Mouse (Mus musculus) forebrain, embryonic 13.5 days (tissue): Measurements from ENCODE around the gene Med1. TPM values are rescaled to one million over a fixed set of nuclear protein-coding genes. Genes with fewer than 3 reads are reported as not detected.

Experiments
- ATAC-seq: fragments of 200-750 bp; cut with Nextera tagmentation; 2 replicates; pipeline ENCODE4 v1.8.0; 2017
- H3K27ac ChIP-seq: fragments of 300-500 bp; sonication (generic); 2 replicates; pipeline ENCODE4 v1.5.1; 2015; ENCODE audit warnings: inconsistent platforms, mild to moderate bottlenecking, moderate library complexity
- H3K27me3 ChIP-seq: fragments of 300-500 bp; sonication (generic); 2 replicates; pipeline ENCODE4 v1.6.1; 2015; ENCODE audit warnings: mild to moderate bottlenecking, inconsistent platforms
- H3K36me3 ChIP-seq: fragments of 300-500 bp; sonication (generic); 2 replicates; pipeline ENCODE4 v1.6.1; 2015; ENCODE audit warnings: mild to moderate bottlenecking, inconsistent platforms; ENCODE audit not compliant: poor library complexity, severe bottlenecking
- H3K4me1 ChIP-seq: fragments of 300-500 bp; sonication (generic); 2 replicates; pipeline ENCODE4 v1.6.1; 2015; ENCODE audit warnings: inconsistent platforms
- H3K4me2 ChIP-seq: fragments of 300-500 bp; sonication (generic); 2 replicates; pipeline ENCODE4 v1.6.1; 2015; ENCODE audit warnings: inconsistent platforms, mild to moderate bottlenecking, moderate library complexity
- H3K4me3 ChIP-seq: fragments of 300-500 bp; sonication (generic); 2 replicates; pipeline ENCODE4 v1.5.1; 2015; ENCODE audit warnings: mild to moderate bottlenecking, inconsistent platforms
- H3K9ac ChIP-seq: fragments of 300-500 bp; sonication (generic); 2 replicates; pipeline ENCODE4 v1.6.1; 2015; ENCODE audit warnings: mild to moderate bottlenecking, inconsistent platforms
- H3K9me3 ChIP-seq: fragments of 300-500 bp; sonication (generic); replicated peaks from 2 replicates; pipeline ENCODE4 v1.6.1; 2016; ENCODE audit warnings: inconsistent platforms
- WGBS: fragments of 180-500 bp; shearing (Covaris S2); methylation state at CpG from one replicate; pipeline ENCODE4 v1.1.7; 2015; 5-methylcytosine and 5-hydroxymethylcytosine counted together
- microRNA-seq: library from miRNA; unstranded; fragments of <30 nt; microRNA quantifications from one replicate; pipeline ENCODE4, GENCODE M21; 2016
- polyA plus RNA-seq: library from polyadenylated mRNA; unstranded; fragments of >200 nt; fragmentation: Nextera tagmentation; extraction: Ambion mirVana; gene quantifications from 2 replicates; pipeline ENCODE4 v1.2.1, GENCODE M21; 2015

Gene Med1
- polyA plus RNA-seq, 1 experiment from 2014 or later, result 77.5 TPM

GRCm38 (mm10) chr11:98142545-98142944 is 50.5 kb downstream of the Med1 start:
- 0 out of 2 replicates have a peak, but pooled peaks cover 5% of the 10 kb centered on the region for H3K36me3 ChIP-seq
- 87% methylated on average over 2 of the region's 2 CpGs for WGBS
- H3K9ac ChIP-seq, result no peak overlapping the region
- H3K27me3 ChIP-seq, result no peaks in the 10 kb centered on the region
- no peak overlapping the region for H3K4me3 ChIP-seq
- no peak for ATAC-seq
- H3K9me3 ChIP-seq, result no peaks in the 10 kb centered on the region
- no peak overlapping the region for H3K27ac ChIP-seq
- H3K4me1 ChIP-seq, result peaks cover 17% of the 10 kb centered on the region
- H3K4me2 ChIP-seq, result no peak overlapping the region

GRCm38 (mm10) chr11:98138894-98139293 is 54.2 kb downstream of the Med1 start:
- no peak for ATAC-seq
- WGBS, result 87% methylated on average over 7 of the region's 7 CpGs
- no peak overlapping the region for H3K4me3 ChIP-seq

GRCm38 (mm10) chr11:98137836-98138235 is 55.3 kb downstream of the Med1 start:
- 0 out of 2 replicates have a peak, but pooled peaks cover 5% of the 10 kb centered on the region for H3K36me3 ChIP-seq
- H3K9me3 ChIP-seq, result no peaks in the 10 kb centered on the region
- H3K4me1 ChIP-seq, result no peaks in the 10 kb centered on the region; the same call in 1 of the 2 replicates
- no peaks in the 10 kb centered on the region for H3K27me3 ChIP-seq
- no peak overlapping the region for H3K4me2 ChIP-seq
- WGBS, result 91% methylated on average over 11 of the region's 11 CpGs
- no peak overlapping the region for H3K9ac ChIP-seq
- no peak overlapping the region for H3K4me3 ChIP-seq
- H3K27ac ChIP-seq, result no peak overlapping the region
- ATAC-seq, result no peak

More at GRCm38 (mm10) chr11:98138894-98139293, 54.2 kb downstream of the Med1 start:
- Histone ChIP-seq H3K27me3 (no peaks in the 10 kb centered on the region), H3K9ac (no peak overlapping the region), H3K9me3 (no peaks in the 10 kb centered on the region), H3K4me2 (no peak overlapping the region), H3K27ac (no peak overlapping the region), H3K4me1 (no peaks in the 10 kb centered on the region; the same call in 1 of the 2 replicates), H3K36me3 (0 out of 2 replicates have a peak, but pooled peaks cover 5% of the 10 kb centered on the region)

GRCm38 (mm10) chr11:98134951-98135350 is 58.1 kb downstream of the Med1 start:
- H3K4me3 ChIP-seq, result no peak overlapping the region
- no peaks in the 10 kb centered on the region for H3K27me3 ChIP-seq
- 65% methylated on average over 4 of the region's 4 CpGs for WGBS
- H3K9me3 ChIP-seq, result no peaks in the 10 kb centered on the region
- H3K36me3 ChIP-seq, result no peaks in the 10 kb centered on the region
- H3K9ac ChIP-seq, result no peak overlapping the region
- H3K27ac ChIP-seq, result no peak overlapping the region; the same call in 1 of the 2 replicates
- no peak overlapping the region for H3K4me2 ChIP-seq
- H3K4me1 ChIP-seq, result no peaks in the 10 kb centered on the region; the same call in 1 of the 2 replicates
- ATAC-seq, result no peak

GRCm38 (mm10) chr11:98123424-98123823 is 69.7 kb downstream of the Med1 start:
- Histone ChIP-seq H3K9me3 (no peaks in the 10 kb centered on the region), H3K27me3 (no peaks in the 10 kb centered on the region), H3K9ac (no peak overlapping the region), H3K4me3 (no peak overlapping the region), H3K27ac (no peak overlapping the region), H3K4me1 (no peaks in the 10 kb centered on the region), H3K36me3 (peaks cover 47% of the 10 kb centered on the region), H3K4me2 (no peak overlapping the region)
- ATAC-seq, result no peak
- 92% methylated on average over 5 of the region's 5 CpGs for WGBS

- H3K4me1 ChIP-seq, result no peaks in the 10 kb centered on the region
- no peak for ATAC-seq
- H3K9ac ChIP-seq, result no peak overlapping the region
- no peak overlapping the region for H3K27ac ChIP-seq
- H3K27me3 ChIP-seq, result no peaks in the 10 kb centered on the region
- 95% methylated on average over 1 of the region's 1 CpGs for WGBS
- no peak overlapping the region for H3K4me3 ChIP-seq
- peaks cover 62% of the 10 kb centered on the region for H3K36me3 ChIP-seq
- H3K9me3 ChIP-seq, result no peaks in the 10 kb centered on the region
- no peak overlapping the region for H3K4me2 ChIP-seq
Observed at GRCm38 (mm10) chr11:98114363-98114762, 78.7 kb downstream of the Med1 start.

GRCm38 (mm10) chr11:98113504-98113903 is 79.6 kb downstream of the Med1 start:
- H3K4me1 ChIP-seq, result no peaks in the 10 kb centered on the region
- no peaks in the 10 kb centered on the region for H3K9me3 ChIP-seq
- H3K27me3 ChIP-seq, result no peaks in the 10 kb centered on the region
- H3K4me2 ChIP-seq, result no peak overlapping the region
- no peak overlapping the region for H3K9ac ChIP-seq
- H3K36me3 ChIP-seq, result peaks cover 64% of the 10 kb centered on the region
- no peak for ATAC-seq
- no peak overlapping the region for H3K4me3 ChIP-seq
- H3K27ac ChIP-seq, result no peak overlapping the region
- 68% methylated on average over 4 of the region's 4 CpGs for WGBS

- no peak overlapping the region for H3K9ac ChIP-seq
- no peak for ATAC-seq
- H3K36me3 ChIP-seq, result peaks cover 76% of the 10 kb centered on the region
- WGBS, result 90% methylated on average over 5 of the region's 5 CpGs
- H3K4me3 ChIP-seq, result no peak overlapping the region
- H3K9me3 ChIP-seq, result no peaks in the 10 kb centered on the region
- H3K27me3 ChIP-seq, result no peaks in the 10 kb centered on the region
- H3K4me1 ChIP-seq, result no peaks in the 10 kb centered on the region
- H3K4me2 ChIP-seq, result no peak overlapping the region
- no peak overlapping the region for H3K27ac ChIP-seq
Observed at GRCm38 (mm10) chr11:98109706-98110105, 83.4 kb downstream of the Med1 start.

Small RNA genes within 50 kb of the gene (microRNA-seq; reads per million reads assigned to microRNA genes)
- gene Gm27399, result not detected

Other genes starting within 250 kb of the Med1 start
- 0.14 and 0.34 TPM in 2 replicates for gene Plxdc1, start 206.8 kb downstream of the Med1 start, polyA plus RNA-seq
- gene Arl5c, start 197.1 kb downstream of the Med1 start, polyA plus RNA-seq, result 8.4 and 11.0 TPM in 2 replicates
- 25.9 and 29.9 TPM in 2 replicates for gene Cacnb1, start 170.3 kb downstream of the Med1 start, polyA plus RNA-seq
- 801 and 821 TPM in 2 replicates for gene Rpl19, start 166.6 kb downstream of the Med1 start, polyA plus RNA-seq
- gene Stac2, start 139.8 kb downstream of the Med1 start, polyA plus RNA-seq, result 1.2 and 1.6 TPM in 2 replicates
- gene Fbxl20, start 42.9 kb downstream of the Med1 start, polyA plus RNA-seq, result 31.8 and 32.9 TPM in 2 replicates
- 17.7 and 19.0 TPM in 2 replicates for gene Cdk12, start 9.8 kb upstream of the Med1 start, polyA plus RNA-seq
- 45.4 and 72.1 TPM in 2 replicates for gene Neurod2, start 136.4 kb upstream of the Med1 start, polyA plus RNA-seq
- 14.6 and 20.0 TPM in 2 replicates for gene Ppp1r1b, start 155.1 kb upstream of the Med1 start, polyA plus RNA-seq
- gene Stard3, start 165.1 kb upstream of the Med1 start, polyA plus RNA-seq, result 44.0 and 45.5 TPM in 2 replicates
- 0.18 and 0.19 TPM in 2 replicates for gene Tcap, start 190.5 kb upstream of the Med1 start, polyA plus RNA-seq
- 0.35 TPM in 1 of 2 replicates, not detected in the other for gene Pnmt, start 193.2 kb upstream of the Med1 start, polyA plus RNA-seq
- 6.7 and 9.2 TPM in 2 replicates for gene Pgap3, start 207.2 kb upstream of the Med1 start, polyA plus RNA-seq
- gene Erbb2, start 219.2 kb upstream of the Med1 start, polyA plus RNA-seq, result 6.7 and 7.4 TPM in 2 replicates
- 208 and 237 TPM in 2 replicates for gene Mien1, start 245.7 kb upstream of the Med1 start, polyA plus RNA-seq